Mouse (Mus musculus): ENCODE results near the gene Exoc3l4. TPM values are rescaled to one million over a fixed set of nuclear protein-coding genes. Genes with fewer than 3 reads are reported as not detected.
A peak's percentile ranks its signal among the peaks of the same experiment; 100 is the strongest.

The Exoc3l4 gene
- total RNA-seq, 2 experiments from 2014 or later: 4.1 to 5.5 TPM

DNA sequence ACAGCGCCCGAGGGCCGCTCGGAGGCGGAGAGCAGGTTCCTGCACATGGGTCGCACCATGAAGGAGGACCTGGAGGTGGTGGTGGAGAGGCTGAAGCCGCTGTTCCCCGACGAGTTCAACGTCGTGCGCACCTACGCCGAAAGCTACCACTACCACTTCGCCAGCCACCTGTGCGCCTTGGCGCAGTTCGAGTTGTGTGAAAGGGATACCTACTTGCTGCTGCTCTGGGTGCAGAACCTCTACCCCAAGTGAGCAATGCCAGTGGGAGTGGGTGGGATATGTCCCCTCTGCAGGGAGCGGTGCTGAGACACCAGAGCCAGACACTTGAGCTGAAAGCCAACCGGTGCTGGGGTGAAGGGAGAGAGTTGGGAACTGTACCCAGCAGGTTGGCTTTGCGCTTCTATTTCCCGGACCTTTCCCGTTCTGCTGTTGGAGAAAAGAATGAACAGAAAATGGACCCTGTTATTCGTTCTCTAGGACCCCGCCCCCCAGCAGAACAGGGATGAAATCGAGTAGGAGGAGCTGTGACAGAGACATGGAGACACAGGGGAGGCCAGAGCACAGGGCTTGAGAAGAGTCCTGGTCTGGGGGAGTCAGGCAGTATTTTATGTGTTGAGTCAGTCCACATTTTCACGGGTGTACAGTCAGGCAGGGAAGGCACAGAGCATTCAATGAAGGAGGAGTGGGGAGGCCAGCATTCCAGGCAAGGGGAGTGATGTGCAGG, 29.2 kb downstream of the Exoc3l4 start:
- intact Hi-C loops (cut with DNase I): loop anchor here (2.0 kb wide), 1 partner anchor 15 kb away; no protein-coding TSS in a partner anchor
- no peak for DNase-seq

DNA sequence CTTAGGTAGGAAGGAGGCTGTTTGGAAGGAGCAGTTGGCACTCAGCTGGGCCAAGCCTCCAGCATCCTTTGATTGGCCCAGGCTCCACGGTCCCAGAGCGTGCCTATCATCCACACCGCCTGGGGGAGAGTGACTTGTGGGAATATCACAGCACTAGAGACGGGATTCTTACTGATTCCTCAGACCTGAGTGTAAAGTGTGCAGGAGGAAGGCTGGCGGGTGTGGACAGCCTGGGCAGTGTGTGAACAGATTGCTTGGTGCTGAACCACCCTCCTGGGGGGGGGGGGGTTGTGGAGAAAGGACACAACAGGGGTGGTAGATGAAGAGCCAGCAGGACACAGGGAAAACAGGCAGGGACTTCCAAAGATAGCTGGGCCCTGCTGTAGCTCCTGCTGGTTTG, 29.9 kb downstream of the Exoc3l4 start:
- DNase-seq: no peak
- intact Hi-C loops (cut with DNase I): loop anchor here (2.0 kb wide), 1 partner anchor 16 kb away; no protein-coding TSS in a partner anchor

DNA sequence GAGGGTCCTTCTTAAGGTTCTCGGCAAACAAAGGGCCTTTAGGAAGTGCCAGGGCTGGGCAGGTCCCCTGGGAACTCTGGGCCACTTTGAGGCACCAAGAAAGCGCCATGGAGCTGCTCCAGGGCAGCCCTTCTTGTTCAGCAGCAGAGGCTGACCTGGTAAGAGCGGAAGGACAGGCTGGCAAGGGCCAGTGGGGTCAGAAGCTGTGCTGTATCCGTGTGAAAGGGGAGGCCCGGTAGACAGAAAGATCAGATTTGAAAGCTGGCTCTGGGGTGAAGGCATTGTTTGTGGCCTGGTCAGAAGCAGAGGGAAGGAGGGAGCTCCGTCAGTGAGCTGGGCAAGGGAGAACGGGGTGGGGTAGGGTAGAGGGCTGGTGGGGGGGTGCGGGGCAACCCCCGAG, 30.5 kb downstream of the Exoc3l4 start:
- intact Hi-C loops (cut with DNase I): loop anchor here (2.0 kb wide), 1 partner anchor 17 kb away; no protein-coding TSS in a partner anchor

DNA sequence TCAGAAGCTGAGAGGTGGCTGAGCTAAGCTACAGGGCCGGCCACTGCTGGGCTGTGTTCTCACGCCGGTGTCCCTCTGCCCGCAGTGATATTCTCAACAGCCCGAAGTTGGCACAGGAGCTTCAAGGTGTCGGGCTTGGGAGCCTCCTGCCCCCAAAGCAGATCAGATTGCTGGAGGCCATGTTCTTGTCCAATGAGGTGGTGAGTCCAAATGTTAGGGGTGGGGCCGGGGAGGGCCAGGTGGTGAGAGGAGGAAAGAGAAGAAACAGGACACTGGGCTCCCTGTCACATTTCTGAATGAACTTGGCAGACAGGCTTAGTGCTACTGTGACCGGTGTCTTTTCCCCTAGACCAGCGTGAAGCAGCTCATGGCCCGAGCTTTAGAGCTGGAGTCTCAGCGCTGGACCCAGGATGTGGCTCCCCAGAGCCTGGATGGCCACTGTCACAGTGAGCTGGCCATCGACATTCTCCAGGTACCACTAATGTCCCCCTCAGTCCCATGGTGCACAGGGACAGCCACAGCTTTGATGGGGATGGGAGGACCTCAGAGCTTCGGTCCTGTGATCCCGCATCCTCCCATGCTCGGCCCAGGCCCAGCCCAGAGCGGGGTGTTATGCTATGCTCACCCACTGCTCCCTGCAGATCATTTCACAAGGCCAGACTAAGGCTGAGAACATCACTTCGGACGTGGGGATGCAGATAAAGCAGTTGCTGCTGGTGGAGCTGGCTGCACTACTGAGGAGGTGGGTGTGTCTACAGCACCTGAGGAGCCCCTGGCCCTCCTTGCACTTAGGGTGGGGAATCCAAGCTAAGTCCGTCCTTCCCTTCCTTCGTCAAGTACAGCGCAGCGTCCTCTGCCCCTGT, 31.3 kb downstream of the Exoc3l4 start:
- DNase-seq: no peak
- intact Hi-C loops (cut with DNase I): loop anchor here (2.0 kb wide), 1 partner anchor 17 kb away; no protein-coding TSS in a partner anchor

More for the DNA sequence above, 30.5 kb downstream of the Exoc3l4 start:
- no peak for DNase-seq

DNA sequence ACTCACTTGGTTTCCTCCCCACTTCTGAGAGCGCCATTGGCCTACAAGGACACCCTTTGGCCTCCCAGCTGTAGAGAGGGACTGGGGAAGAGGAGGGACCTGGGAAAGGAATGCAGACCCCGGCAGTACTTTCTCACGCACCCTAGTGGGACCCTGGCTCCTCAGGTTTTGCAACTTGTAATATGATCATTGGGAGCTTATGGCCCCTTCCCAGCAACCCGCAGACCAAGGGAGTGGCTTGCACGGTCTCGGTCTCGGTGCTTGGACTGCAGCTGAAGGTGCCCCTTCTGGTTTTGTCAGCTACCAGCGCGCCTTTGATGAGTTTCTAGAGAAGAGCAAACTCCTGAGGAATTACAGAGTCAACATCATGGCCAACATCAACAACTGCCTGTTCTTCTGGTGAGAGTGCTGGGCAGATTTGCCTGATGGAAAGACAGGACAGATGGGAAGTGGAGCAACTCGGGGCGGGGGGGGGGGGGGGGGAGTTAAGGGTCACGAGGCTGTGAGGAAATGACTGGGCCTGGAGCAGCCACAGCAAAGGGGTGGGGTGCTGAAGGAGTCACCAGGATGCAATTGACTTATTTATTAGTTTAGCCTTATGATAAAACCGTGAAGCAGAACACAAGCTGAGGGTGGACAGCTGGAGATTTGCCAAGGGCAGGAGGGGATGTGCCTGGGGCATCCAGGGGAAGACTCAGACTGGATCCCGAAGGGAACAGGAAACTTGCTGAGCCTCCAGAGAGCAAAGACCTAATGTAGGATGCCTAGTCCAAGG, 32.3 kb downstream of the Exoc3l4 start:
- no peak for DNase-seq
- intact Hi-C loops (cut with DNase I): no loop called here

DNA sequence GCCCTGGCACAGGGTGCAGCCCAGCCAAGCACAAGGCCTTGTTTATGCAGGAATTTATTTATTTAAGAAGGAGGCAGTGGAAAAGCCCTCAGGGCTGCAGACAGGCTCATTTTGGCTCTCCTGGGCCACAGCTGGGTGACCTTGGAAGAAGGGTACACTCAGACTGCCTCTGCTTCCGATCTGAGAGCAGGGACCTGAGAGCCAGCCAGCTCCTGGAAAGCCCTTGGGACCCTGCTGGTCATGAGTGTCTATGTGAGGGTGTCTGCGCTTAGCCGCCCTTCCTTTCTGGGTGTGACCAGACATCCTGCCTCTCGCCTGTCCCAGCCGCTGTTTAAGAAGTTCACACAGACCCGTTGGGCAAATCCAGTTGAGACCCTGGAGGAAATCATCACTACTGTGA, 33.5 kb downstream of the Exoc3l4 start:
- peak; percentile 67 to 71 for DNase-seq
- intact Hi-C loops (cut with DNase I): no loop called here

DNA sequence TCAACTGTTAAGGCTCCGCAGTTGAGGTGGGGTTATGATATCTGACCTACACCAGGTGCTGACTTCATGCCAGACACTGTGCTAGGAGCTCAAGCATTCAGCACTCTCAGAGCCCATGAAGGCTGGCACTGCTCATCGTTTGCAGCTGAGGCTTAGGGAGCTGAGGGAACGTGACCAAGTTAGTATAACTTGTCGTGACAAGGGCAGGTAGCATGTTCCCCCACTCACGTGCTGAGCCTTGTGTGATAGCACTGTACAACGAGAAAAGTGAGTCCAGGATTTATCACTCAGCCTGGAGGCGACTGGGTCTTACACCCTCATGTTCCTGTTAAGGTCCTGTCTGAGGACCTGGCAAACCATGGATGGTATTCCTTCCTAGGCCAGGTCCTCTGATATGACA, 34.7 kb downstream of the Exoc3l4 start:
- no peak for DNase-seq

DNA sequence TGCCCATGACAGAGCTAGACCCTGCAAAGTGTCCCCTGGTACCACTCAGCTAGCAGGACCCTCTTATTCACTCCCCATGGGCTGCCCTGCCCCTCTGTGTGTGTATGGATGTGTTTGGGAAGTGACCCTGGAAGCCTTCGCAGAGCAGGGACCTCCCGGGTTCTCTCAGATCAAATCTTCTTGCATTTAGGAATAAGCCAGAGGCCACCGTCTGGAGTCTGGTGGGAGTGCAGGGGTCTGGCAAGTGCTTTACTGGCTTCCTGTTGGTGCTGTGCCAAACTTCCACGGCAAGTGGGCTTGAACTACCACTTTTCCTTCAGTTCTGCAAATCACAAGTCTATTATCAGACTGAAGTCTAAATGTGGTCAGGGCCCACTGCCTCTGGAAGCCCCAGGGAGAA, 37.2 kb downstream of the Exoc3l4 start:
- intact Hi-C loops (cut with DNase I): no loop called here
- peak in 1 of 2 experiments; percentile 49 for DNase-seq

More for the DNA sequence above, 34.7 kb downstream of the Exoc3l4 start:
- intact Hi-C loops (cut with DNase I): no loop called here

DNA sequence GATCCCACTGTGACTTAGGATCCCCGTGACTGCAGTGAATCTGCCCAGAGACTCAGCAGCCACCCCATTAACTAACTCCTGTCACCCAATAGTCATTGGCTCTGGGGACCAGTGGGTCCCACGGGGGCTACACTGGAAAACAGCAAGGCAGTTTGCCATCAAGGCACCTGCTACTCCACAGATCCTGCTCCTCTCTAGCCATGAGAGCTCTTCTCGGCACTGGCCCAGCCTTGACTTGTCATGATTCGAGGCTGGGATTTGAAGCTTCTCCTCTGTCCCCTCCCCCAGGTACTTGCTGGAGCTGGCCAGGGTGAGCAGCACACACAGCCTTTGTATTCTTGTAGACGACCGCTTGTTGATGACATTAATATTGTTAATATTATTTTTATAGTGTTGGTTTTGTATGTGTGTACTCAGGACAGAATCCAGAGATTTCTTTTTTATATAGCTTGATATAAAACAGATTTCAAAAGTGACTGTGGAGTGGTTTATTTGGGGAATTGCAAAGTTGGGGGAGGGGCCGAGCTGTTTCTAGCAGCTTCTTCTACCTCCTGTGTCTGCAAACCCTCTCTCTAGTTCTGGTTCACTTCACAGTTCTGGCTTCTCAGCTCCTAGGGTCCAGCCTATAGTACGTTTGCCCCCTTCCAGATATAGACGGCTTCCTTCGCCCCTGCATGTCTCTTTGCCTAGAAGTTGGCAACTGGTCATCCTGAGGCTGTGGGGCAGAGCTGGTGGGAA, 37.9 kb downstream of the Exoc3l4 start:
- intact Hi-C loops (cut with DNase I): no loop called here
- DNase-seq: peak in 1 of 2 experiments; percentile 25

DNA sequence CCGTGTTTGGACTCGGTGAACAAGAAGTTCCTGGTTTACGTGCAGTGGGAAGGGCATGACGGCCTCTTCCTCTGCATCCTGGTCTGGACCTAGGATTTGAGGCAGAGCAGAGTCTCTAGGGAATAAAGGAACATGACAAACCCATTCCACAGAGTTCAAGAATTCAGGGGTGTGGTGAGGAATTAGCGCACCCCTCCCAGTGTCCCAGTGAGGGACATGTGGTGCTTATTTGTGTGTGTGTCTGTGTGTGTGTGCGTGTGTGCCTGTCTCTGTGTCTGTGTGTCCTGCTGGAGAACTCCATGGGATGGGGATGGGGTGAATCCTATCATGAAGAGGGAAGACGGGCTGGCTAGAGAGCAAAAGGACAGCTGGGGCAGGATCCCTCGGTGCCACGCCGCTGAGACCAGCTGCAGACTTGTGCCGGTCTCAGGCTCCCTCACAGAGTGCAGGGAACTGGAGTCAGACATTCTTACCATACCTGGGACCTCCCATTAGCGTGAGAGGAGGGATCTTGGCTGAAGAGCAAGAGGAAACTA, 38.6 kb downstream of the Exoc3l4 start:
- intact Hi-C loops (cut with DNase I): no loop called here
- DNase-seq: peak in 1 of 2 experiments; percentile 40

DNA sequence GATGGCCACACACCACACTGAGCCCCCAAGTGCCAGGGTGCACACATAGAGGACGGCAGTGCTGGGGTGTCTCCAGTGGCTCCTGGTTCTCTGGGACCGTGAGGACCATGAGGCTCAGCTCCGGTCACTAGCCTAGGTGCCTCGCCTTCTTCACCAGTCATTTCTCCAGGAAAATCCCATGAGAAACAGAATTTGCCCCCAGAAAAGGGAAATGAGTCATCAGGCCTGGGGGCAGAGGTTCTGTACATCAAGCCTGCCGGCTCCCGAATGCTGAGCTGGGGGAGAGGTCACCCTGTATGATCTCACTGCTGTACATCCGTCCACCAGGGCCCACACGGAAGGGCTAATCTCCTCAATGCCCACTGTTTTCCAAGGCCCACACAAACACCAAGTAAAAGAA, 39.0 kb downstream of the Exoc3l4 start:
- intact Hi-C loops (cut with DNase I): no loop called here
- DNase-seq: no peak

DNA sequence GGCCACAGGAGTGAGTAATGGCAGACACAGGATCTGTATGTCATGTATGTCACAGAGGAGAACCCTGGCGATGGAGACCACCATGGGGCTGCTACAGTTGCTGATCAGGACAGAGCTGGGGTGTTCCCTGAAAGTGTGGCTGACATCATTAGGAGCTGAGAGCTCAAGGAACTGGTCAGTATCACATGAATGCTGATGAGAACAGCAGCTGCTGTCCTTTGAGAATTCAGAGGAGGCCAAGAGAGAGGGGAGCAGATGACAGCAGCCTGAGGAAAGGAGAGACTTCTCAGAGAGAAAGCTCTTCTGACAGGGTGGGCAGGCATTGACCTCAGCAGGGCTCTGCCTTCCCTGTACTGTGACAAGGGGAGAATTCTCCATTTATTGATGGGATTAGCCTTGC, 40.9 kb downstream of the Exoc3l4 start:
- peak in 1 of 2 experiments; percentile 48 for DNase-seq
- intact Hi-C loops (cut with DNase I): no loop called here

DNA sequence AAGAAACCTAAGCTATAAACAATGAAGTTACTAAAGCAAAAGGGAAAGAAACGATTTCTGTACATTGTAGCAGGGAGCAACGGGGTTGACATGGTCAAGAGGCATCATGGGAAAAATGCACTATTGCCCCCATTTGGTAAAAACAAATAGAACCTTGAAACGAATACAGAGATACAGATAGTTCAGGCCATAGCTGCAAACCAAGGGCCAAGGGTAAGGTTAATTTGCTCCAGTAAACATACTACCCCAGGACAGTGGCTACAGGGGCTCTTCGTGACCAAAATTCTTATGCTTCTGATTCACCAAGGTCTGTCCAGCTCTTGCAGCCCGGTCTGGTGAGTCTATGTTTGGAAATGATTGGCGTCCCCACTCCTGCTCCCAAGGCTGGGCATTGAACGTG, 46.8 kb downstream of the Exoc3l4 start:
- no peak for DNase-seq
- intact Hi-C loops (cut with DNase I): no loop called here

DNA sequence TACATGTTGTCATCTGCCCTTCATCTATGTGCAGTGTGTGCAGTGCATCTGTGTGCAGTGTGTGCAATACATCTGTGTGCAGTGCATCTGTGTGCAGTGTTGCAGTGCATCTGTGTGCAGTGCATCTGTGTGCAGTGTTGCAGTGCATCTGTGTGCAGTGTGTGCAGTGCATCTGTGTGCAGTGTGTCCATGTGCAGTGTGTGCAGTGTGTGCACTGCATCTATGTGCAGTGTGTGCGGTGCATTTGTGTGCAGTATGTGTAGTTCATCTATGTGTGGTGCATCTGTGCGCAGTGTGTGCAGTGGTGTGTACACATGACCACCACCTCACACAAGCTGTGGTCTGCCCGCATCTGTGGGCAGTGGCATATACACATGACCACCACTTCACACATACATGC, 49.6 kb downstream of the Exoc3l4 start:
- intact Hi-C loops (cut with DNase I): no loop called here
- no peak for DNase-seq

DNA sequence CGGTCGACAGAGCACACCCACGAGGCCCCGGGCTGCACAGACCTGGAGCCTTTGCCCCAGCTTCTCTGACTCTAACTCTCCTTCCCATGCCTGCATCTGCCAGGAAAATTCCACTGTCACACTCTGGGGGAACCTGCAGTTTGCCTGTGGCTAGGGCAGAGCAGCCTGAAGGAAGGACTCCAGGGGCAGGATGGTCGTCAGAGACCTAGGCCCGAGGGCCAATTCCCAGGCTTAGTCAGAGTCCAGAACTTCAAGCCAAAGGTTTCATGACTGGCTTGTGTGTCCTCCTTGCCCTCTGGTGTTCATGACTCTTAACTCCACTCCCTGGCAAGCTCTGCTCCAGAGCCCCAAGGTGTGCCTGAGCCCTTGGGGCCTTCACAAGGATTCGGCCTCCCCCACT, 51.4 kb downstream of the Exoc3l4 start:
- DNase-seq: no peak

DNA sequence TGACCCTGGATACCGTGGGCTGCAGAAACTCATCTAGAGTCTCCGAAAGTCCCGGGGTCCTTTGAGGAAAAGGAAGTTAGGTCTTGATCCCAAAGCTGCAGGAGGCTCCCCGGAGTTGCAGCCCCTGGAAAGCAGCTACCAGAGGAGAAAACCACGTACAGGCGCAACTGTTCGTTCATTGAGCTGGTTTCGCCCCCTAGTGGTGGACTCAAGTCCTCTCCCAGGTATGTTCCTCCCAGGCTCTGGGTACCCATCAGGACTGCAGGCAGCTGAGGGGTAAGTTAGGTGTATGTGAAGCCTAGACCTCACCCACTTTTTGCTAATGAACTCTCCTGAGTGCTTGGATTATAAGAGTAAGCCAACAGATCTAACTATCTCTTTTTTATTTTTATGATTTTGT, 52.7 kb downstream of the Exoc3l4 start:
- intact Hi-C loops (cut with DNase I): loop anchor here (2.0 kb wide), 1 partner anchor 43 kb away; no protein-coding TSS in a partner anchor
- DNase-seq: peak; percentile 75 to 84

More for the DNA sequence above, 51.4 kb downstream of the Exoc3l4 start:
- intact Hi-C loops (cut with DNase I): loop anchor here (2.0 kb wide), 1 partner anchor 41 kb away; no protein-coding TSS in a partner anchor

DNA sequence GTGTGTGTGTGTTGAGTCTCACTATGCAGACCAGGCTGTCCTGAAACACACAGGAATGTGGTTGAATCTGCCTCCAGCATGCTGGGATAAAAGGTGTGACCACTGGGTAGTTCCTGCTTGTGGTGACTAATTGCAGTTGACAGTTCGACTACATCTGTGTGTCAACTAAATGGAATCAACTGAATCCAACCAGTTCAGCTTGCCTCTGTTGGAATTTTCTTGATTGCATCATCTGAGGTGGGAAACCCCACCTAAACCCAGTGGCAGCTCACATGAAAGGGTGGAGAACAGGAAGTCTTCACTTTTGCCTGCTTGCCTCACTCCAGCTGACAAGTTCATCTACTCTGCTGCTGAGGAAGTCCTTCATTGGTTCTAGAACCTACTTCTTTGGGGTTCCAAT, 54.3 kb downstream of the Exoc3l4 start:
- no peak for DNase-seq
- intact Hi-C loops (cut with DNase I): loop anchor here (10.0 kb wide), 1 partner anchor 196 kb away; the partner anchor contains the start of gene Amn

DNA sequence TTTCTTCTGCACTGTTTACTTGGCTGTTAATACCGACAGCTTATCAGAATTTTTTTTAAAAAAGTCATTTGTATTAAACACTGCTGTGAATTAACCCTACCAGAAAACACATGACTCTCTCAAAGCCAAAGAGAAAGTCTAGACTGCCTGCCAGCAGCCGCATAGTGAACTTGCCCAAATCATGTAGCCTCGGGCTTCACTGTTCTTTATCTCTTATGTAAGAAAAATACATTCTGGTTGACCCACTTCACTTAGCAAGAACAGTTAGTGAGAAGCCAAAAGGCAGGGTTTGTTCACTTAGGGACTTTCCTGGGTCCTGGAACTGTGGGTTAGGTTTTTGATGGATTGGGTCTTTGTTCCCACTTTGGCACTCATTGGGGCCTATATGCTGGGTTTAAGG, 54.9 kb downstream of the Exoc3l4 start:
- DNase-seq: no peak
- intact Hi-C loops (cut with DNase I): loop anchor here (10.0 kb wide), 1 partner anchor 197 kb away; the partner anchor contains the start of gene Amn

DNA sequence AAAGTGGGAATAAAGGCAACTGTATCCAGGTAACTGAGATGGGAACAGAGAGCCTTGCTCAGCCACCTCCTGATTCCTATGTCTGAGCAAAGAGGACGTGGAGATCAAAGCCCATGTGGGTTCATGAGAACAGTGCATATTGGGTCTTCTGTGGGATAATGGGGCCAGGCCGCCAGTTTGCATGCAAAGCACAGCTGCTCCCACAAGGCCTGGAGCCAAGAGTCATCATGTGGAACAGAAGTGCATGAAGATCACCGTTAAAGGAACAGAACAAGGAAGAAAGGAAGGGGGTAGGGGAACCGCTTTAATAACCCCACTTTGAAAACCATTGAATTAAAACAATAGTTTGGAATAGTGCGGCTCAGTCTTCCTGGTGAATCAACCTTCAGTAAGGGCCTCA, 56.1 kb downstream of the Exoc3l4 start:
- intact Hi-C loops (cut with DNase I): loop anchor here (10.0 kb wide), 1 partner anchor 198 kb away; the partner anchor contains the start of gene Amn

More for the DNA sequence above, 56.1 kb downstream of the Exoc3l4 start:
- DNase-seq: no peak

Measured in heart, postnatal 14 days (tissue).